Mouse (Mus musculus): ENCODE measurements at regions not wholly inside any gene's neighbourhood (a gene's known extent, or its start where the extent isn't known, plus 50 kb on each side); places are given as distances from the start of the nearest gene placed in this dataset.

GRCm38 (mm10) chr16:31536328-31536727, 114.2 kb downstream of the Bdh1 start:
- no peaks in the 10 kb centered on the region for H3K36me3 ChIP-seq (replicated peaks; ENCODE audit: control insufficient read depth, insufficient read depth, low read length)
- no peak overlapping the region for H3K27ac ChIP-seq (ENCODE audit: low read depth)
- ATAC-seq (ENCODE audit: insufficient read depth, low read depth), result no peak
- H3K9ac ChIP-seq (replicated peaks; ENCODE audit: low read depth, low read length), result no peak overlapping the region
- no peak for DNase-seq (ENCODE audit: low spot score)
- H3K4me2 ChIP-seq (ENCODE audit: low read depth, low read length), result no peak overlapping the region
- no peaks in the 10 kb centered on the region for H3K27me3 ChIP-seq (ENCODE audit: control insufficient read depth, insufficient read depth, low read length)
- H3K4me1 ChIP-seq (ENCODE audit: control insufficient read depth, insufficient read depth), result no peaks in the 10 kb centered on the region
- no peaks in the 10 kb centered on the region for H3K9me3 ChIP-seq (replicated peaks; ENCODE audit: control insufficient read depth, low read length)
- TF ChIP-seq CTCF (IDR thresholded peaks at IDR 0.05; ENCODE audit: low read depth) (no peak), EP300 (IDR thresholded peaks at IDR 0.05; ENCODE audit: low read depth) (no peak)
- no peak overlapping the region for H3K4me3 ChIP-seq (ENCODE audit: low read depth, low read length)
- 81% methylated on average over 3 of the region's 3 CpGs for WGBS

GRCm38 (mm10) chr16:31538606-31539005, 116.5 kb downstream of the Bdh1 start:
- Histone ChIP-seq H3K27me3 (ENCODE audit: control insufficient read depth, insufficient read depth, low read length) (no peaks in the 10 kb centered on the region), H3K9me3 (replicated peaks; ENCODE audit: control insufficient read depth, low read length) (no peaks in the 10 kb centered on the region), H3K36me3 (replicated peaks; ENCODE audit: control insufficient read depth, insufficient read depth, low read length) (no peaks in the 10 kb centered on the region), H3K27ac (ENCODE audit: low read depth) (no peak overlapping the region), H3K4me1 (ENCODE audit: control insufficient read depth, insufficient read depth) (no peaks in the 10 kb centered on the region), H3K4me3 (ENCODE audit: low read depth, low read length) (no peak overlapping the region), H3K9ac (replicated peaks; ENCODE audit: low read depth, low read length) (no peak overlapping the region), H3K4me2 (ENCODE audit: low read depth, low read length) (no peak overlapping the region)
- WGBS, result 69% methylated on average over 3 of the region's 3 CpGs
- DNase-seq (ENCODE audit: low spot score), result no peak
- no peak for ATAC-seq (ENCODE audit: insufficient read depth, low read depth)
- TF ChIP-seq CTCF (IDR thresholded peaks at IDR 0.05; ENCODE audit: low read depth) (no peak), EP300 (IDR thresholded peaks at IDR 0.05; ENCODE audit: low read depth) (no peak)

- no peaks in the 10 kb centered on the region for H3K36me3 ChIP-seq (replicated peaks; ENCODE audit: control insufficient read depth, insufficient read depth, low read length)
- peaks cover 22% of the 10 kb centered on the region for H3K27me3 ChIP-seq (ENCODE audit: control insufficient read depth, insufficient read depth, low read length)
- no peaks in the 10 kb centered on the region for H3K9me3 ChIP-seq (replicated peaks; ENCODE audit: control insufficient read depth, low read length)
- TF ChIP-seq CTCF (IDR thresholded peaks at IDR 0.05; ENCODE audit: low read depth) (no peak), EP300 (IDR thresholded peaks at IDR 0.05; ENCODE audit: low read depth) (no peak)
- WGBS, result 51% methylated on average over 10 of the region's 10 CpGs
- ATAC-seq (ENCODE audit: insufficient read depth, low read depth) (no peak), DNase-seq (ENCODE audit: low spot score) (no peak)
- H3K9ac ChIP-seq (replicated peaks; ENCODE audit: low read depth, low read length), result no peak overlapping the region
- H3K4me1 ChIP-seq (ENCODE audit: control insufficient read depth, insufficient read depth), result no peaks in the 10 kb centered on the region
- H3K27ac ChIP-seq (ENCODE audit: low read depth), result no peak overlapping the region
- no peak overlapping the region for H3K4me3 ChIP-seq (ENCODE audit: low read depth, low read length)
- no peak overlapping the region for H3K4me2 ChIP-seq (ENCODE audit: low read depth, low read length)
Measured at GRCm38 (mm10) chr16:31543499-31544170, 119.6 kb upstream of the Dlg1 start.

GRCm38 (mm10) chr16:31546062-31546827, 117.0 kb upstream of the Dlg1 start:
- Histone ChIP-seq H3K9ac (replicated peaks; ENCODE audit: low read depth, low read length) (no peak overlapping the region), H3K27ac (ENCODE audit: low read depth) (no peak overlapping the region), H3K4me2 (ENCODE audit: low read depth, low read length) (peak overlapping the region; percentile 50), H3K4me3 (ENCODE audit: low read depth, low read length) (peak overlapping the region; percentile 14), H3K36me3 (replicated peaks; ENCODE audit: control insufficient read depth, insufficient read depth, low read length) (no peaks in the 10 kb centered on the region), H3K27me3 (ENCODE audit: control insufficient read depth, insufficient read depth, low read length) (peaks cover 22% of the 10 kb centered on the region), H3K9me3 (replicated peaks; ENCODE audit: control insufficient read depth, low read length) (no peaks in the 10 kb centered on the region), H3K4me1 (ENCODE audit: control insufficient read depth, insufficient read depth) (no peaks in the 10 kb centered on the region)
- TF ChIP-seq EP300 (IDR thresholded peaks at IDR 0.05; ENCODE audit: low read depth), result no peak
- TF ChIP-seq CTCF (IDR thresholded peaks at IDR 0.05; ENCODE audit: low read depth), result no peak
- WGBS, result 1% methylated on average over 18 of the region's 18 CpGs
- no peak for ATAC-seq (ENCODE audit: insufficient read depth, low read depth)
- DNase-seq (ENCODE audit: low spot score), result no peak

- Histone ChIP-seq H3K9me3 (replicated peaks; ENCODE audit: control insufficient read depth, low read length) (no peaks in the 10 kb centered on the region), H3K4me2 (ENCODE audit: low read depth, low read length) (no peak overlapping the region), H3K9ac (replicated peaks; ENCODE audit: low read depth, low read length) (no peak overlapping the region), H3K36me3 (replicated peaks; ENCODE audit: control insufficient read depth, insufficient read depth, low read length) (no peaks in the 10 kb centered on the region), H3K4me3 (ENCODE audit: low read depth, low read length) (no peak overlapping the region), H3K27ac (ENCODE audit: low read depth) (no peak overlapping the region), H3K4me1 (ENCODE audit: control insufficient read depth, insufficient read depth) (no peaks in the 10 kb centered on the region), H3K27me3 (ENCODE audit: control insufficient read depth, insufficient read depth, low read length) (peaks cover 22% of the 10 kb centered on the region)
- 5% methylated on average over 2 of the region's 2 CpGs for WGBS
- TF ChIP-seq CTCF (IDR thresholded peaks at IDR 0.05; ENCODE audit: low read depth), result no peak
- TF ChIP-seq EP300 (IDR thresholded peaks at IDR 0.05; ENCODE audit: low read depth), result no peak
- DNase-seq (ENCODE audit: low spot score) (no peak), ATAC-seq (ENCODE audit: insufficient read depth, low read depth) (no peak)
Measured at GRCm38 (mm10) chr16:31546828-31547224, 116.4 kb upstream of the Dlg1 start.

Measured in heart, postnatal 0 days (tissue).